Mouse (Mus musculus): ENCODE data around the gene Dpp7. TPM values are rescaled to one million over a fixed set of nuclear protein-coding genes. Genes with fewer than 3 reads are reported as not detected.

Dpp7 gene
- total RNA-seq (2014; fragmentation: Nextera tagmentation) = 15.2 and 34.8 TPM in 2 replicates
- 11.9 and 16.9 TPM in 2 replicates for total RNA-seq (2017)

DNA sequence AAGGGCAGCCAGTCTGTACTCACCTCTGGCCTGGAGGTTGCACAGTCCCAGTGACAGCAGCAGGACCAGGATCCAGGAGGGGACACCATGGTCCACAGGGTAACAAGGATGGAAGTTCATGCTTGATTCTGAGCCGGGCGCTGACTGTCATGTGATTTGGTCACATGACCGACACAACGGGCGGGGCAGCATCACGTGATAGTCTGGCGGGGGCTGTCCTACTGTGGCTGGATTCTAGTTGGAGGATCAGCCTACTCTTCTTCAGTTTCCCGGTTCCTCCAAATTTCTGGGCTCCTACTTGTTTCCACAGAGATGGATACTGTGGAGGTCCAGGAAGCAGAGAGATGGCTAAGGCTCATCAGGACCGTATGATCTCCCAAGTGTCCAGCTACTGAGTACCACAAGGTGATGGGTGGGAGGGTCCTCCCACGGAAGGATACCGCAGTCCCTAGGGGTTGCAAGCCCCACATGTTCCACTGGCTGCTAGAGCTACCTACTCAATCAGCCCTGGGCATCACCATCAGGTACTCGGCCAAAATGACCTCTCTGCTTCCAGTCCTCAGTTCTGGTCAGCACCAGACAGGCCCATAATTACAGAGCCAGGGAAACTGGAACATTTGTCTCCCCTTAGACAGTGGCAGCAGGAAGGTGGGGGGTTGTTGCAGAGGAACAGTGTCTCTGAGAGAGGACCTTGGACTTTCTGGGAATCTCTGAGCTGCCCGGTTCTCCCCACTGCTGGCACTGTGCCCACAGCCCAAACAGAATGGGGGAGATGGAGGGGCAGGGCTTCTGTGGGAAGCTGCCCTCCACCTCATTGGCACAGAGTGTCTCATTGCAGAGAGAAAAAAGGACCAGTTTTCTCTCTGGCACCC lies at the start of gene Dpp7:
Dpp7 (minus strand) TSS at position 152 of the 872 bp plus-strand sequence.
- peak; percentile 36 for ATAC-seq (replicated peaks; ENCODE audit: poor library complexity, severe bottlenecking)

DNA sequence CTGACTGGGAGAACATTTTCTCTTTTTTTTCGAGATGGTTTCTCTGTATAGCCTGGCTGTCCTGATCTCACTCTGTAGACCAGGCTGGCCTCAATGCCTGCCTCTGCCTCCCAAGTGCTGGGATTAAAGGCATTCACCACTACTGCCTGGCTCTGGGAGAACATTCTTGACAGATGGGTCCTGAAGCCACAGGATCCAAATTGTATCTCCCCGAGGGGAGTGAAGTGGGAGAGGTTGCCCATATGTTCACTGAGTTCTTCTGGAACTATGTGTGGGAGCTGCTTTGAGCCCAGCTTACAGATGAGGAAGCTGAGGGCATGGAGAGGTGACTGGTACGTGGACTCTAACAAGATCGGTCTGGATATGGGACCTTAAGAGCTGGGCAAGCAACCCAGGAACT lies 47.8 kb upstream of the Dpp7 start:
- ATAC-seq (replicated peaks; ENCODE audit: poor library complexity, severe bottlenecking) = no peak

DNA sequence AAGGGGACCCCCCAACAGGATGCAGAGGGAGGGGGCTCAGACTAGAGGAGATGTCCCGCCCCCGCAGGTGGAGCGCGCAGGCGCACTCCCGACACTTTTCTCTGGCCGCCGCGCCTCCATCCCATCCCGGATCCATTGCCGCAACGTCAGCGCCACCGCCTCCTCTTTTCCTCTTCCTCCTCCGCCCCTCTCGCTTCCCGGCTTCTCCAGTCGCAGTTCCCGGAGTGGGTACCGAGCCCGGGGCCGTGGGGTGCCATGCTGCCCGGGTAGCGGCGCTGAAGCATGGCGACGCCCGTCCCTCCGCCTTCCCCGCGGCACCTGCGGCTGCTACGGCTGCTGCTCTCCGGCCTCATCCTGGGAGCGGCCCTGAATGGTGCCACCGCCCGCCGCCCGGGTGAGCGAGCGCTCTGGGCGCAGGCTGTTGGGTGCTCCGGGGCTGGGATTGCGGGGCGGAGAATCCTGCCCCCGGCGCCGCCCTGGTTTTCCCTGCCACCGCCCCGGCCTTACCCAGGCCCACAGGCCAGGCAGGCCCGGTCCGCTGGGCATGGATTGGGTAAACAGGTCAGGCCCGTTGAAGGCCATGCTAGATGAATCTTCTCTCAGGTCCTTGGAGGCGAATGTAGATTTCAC lies 46.9 kb upstream of the Dpp7 start:
- peak; percentile 26 for ATAC-seq (replicated peaks; ENCODE audit: poor library complexity, severe bottlenecking)

DNA sequence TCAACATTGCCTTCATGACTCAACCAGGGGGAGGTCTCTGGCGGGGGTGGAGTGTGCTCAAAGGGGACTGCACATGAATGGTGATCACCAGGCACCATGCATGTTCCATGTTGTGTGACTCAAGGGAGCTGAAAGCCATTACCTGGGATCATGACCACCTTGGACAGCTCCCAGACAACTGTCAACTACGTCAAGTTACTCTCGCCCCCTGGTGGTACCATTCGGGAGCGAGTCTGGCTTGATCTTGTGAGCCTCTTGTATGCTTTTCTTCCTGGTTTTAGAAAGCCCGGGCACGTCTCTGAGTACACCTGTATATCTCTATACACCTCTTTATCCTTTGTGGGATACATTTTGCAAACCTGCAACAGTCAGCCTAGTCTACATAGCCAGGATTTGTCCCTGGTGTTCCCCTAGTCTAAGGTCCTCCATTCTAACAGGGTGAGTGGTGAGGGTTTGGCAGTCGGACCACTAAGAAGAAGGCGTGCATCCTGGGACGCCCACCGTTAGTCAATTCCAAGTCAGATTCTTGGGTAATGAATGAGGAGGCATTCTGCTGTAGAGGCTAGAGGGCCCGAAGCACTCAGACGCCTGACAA lies 46.3 kb upstream of the Dpp7 start:
- ATAC-seq (replicated peaks; ENCODE audit: poor library complexity, severe bottlenecking) = peak; percentile 80

DNA sequence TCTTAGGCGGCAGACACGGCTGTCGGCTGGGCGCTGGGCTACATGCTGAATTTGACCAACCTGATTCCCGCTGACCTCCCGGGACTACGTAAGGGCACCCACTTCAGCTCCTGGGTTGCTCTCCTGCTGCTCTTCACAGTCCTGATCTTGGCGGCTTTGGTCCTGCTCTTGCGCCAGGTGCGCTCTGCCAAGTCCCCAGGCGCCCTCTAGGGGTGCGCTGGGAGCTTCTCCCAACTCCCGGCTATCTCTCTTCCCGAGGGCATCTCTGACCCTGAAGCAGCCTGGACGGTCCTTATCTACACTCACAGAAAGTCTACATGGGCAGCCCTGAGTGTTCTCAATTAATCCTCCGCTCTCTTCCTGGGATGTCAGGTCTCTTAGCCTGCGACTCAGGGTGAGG lies 44.6 kb upstream of the Dpp7 start:
- peak; percentile 39 for ATAC-seq (replicated peaks; ENCODE audit: poor library complexity, severe bottlenecking)

DNA sequence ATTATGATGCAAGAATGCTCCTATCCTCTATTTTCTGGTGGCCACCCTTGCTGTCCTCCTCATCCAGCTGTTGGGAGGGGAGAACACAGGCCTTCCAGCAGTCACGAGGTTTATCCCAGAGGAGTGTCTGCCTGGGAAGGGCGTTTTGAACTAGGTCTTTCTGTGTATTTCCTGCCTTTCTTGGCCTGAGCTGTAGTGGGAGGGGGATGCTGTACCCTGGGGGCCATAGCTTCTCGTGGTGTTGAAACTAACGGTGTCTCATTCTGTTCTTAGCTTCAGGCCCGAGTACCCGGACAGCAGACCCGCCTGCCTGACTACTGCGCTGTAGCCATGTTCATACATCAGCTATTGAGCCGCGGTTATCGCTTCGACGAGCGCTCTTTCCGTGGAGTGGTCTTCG lies 44.1 kb upstream of the Dpp7 start:
- ATAC-seq (replicated peaks; ENCODE audit: poor library complexity, severe bottlenecking) = no peak

DNA sequence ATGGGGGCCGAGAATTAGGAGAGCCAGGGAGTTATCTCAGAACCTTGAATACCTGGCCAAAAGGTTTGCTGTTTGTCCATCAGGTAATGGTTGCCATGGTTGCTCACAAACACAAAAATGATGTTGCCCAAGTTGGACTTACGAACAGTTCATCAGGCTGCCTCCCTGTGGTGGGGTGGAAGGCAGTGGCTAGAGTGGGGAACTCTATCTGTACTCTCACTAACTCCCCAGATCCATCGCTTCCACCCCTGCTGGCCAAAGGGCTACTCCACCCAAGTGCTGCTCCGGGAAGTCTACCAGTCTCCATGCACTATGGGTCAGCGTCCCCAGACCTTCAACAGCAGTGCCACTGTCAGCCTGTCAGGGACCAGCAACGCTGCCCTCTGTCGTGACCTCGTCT lies 42.9 kb upstream of the Dpp7 start, which contains the start of gene Npdc1:
Npdc1 (plus strand) TSS at position 301 of the 400 bp plus-strand sequence.
- ATAC-seq (replicated peaks; ENCODE audit: poor library complexity, severe bottlenecking) = no peak

DNA sequence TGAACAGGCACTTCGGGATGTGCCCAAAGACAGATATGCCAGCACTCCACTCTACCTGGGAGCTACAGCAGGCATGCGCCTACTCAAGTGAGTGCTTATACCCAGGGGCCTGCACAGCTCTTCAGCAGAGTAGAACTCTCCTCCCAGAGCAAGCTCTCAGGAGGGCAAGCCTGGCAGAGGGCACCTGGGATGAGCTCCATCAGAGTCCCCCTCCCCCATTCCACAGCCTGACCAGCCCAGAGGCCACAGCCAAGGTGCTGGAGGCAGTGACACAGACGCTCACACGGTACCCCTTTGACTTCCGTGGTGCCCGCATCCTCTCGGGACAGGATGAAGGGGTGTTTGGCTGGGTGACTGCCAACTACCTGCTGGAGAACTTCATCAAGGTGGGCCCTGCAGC lies 41.9 kb upstream of the Dpp7 start:
- no peak for ATAC-seq (replicated peaks; ENCODE audit: poor library complexity, severe bottlenecking)

DNA sequence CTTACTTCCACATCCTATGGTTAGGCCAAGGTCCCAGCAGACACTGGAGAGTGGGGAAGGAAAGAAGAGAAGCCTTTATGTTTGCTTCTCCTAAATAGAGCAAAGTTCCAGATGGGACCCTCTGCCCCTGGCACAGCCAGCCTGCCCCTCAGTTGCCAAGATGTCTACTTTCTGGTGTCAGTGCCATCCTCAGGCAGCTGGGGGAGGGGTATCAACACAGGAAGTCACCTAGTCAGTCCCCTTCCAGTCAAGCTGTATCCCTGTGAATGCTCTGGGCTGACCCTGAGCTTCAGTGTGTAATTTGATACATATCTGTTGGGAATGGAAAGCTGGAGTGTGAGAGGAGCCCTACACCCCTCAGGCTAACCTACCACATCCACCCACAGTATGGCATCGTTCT lies 40.9 kb upstream of the Dpp7 start:
- ATAC-seq (replicated peaks; ENCODE audit: poor library complexity, severe bottlenecking) = no peak

DNA sequence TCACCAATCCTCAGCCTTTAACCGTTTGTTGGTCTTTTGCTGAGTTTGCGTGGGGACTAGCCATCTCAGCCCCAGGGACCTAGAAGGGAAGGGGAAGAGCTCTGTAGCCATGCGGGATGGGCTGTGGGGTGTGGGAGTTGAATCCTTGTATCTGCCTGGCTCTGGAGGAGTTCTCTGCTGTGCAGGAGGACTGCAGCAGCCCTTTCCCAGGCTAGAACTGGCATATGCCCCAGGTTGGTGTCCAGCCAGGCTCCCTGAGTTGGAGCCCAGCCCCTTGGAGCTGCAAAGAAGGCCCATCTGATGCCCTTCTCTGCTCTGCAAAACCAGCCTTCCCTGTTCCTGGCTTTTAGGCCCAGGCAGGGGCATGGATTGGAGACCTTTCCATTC lies 40.4 kb upstream of the Dpp7 start:
- ATAC-seq (replicated peaks; ENCODE audit: poor library complexity, severe bottlenecking) = no peak

DNA sequence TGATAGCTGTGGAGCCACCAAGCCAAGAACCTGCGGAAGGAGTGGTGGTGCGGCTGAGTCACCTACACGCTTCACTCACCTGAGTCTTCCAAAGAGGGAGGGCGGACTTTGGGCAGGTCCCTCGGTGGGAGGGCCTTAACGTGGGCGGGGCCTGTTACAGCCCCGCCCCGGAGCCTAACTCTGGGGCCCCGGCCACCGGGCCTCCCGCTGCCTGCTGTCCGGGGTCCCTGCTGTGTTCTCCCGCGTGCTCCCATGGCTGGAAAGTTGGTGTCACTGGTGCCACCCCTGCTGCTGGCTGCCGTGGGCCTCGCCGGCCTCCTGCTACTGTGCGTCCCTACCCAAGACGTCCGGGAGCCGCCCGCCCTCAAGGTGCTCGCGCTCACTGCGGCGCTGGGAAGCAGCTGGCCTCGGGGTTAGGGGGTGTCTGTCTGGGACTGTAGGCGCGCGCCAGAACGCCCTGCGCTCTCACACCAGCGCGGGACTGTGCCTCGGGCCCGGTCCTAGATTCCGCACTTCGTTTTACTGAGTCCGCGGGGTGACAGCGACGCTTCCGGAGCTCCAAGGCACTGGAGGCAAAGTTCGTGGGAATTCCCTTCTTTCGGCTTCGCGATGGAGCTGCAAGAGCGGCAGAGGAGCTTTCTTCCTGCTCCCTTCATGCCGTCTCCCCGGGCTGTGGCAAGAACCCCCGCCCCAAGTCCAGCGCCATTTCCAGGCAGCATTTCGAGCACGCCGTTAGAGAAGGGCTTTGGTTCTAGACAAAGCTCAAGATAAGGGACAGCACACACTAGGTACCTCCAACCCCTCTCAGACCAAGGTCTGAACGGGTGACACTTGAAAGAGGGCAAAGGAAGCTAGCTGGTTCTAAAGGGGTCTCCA lies 39.8 kb upstream of the Dpp7 start, which contains the start of gene Entpd2:
Entpd2 (plus strand) TSS at position 154 of the 876 bp plus-strand sequence.
- ATAC-seq (replicated peaks; ENCODE audit: poor library complexity, severe bottlenecking) = peak; percentile 40

DNA sequence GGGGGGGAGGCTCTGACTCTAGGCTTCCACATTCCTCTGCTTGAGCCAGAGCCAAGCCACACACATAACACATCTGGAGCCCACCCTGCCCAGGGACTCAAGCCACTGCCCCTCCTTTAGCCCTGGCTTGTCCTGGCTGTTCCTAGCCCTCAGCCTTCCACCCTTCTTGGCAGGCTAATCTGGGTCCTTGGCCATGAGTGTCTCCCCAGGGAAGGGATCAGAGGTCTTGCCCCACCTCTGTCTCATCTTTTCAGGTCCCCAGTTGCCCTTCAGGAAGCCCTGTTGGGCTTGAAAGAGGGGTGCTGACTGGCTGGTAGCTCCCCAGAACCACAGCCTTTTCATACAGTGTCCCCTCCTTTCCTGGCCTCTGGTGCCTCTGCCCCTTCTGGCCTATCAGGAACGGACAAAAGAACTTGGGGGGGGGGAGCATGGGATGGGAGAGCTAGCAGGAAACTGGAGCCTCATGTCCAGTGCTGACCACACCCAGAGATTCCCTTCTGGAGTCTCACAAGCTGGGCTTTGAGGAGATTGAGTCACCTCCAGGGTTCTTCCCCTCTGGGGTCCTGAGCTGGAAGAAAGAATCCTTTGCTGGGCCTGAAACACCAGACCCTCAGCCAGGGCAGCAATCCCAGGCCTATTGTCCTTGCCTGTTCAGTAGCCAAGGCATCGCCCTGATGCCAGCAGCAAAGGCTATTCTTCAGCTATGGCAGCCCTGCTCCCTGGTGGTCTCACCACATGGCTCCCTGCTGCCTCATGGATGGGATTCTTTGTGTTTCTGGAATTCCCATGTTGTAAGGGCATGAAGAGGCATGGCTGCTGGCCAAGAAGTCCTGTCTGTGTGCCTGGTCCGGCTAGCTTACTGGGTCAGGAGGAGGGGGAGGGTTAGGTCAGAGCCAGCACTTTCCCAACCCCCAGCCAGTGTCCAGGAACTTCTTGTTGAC lies 38.4 kb upstream of the Dpp7 start:
- no peak for ATAC-seq (replicated peaks; ENCODE audit: poor library complexity, severe bottlenecking)

DNA sequence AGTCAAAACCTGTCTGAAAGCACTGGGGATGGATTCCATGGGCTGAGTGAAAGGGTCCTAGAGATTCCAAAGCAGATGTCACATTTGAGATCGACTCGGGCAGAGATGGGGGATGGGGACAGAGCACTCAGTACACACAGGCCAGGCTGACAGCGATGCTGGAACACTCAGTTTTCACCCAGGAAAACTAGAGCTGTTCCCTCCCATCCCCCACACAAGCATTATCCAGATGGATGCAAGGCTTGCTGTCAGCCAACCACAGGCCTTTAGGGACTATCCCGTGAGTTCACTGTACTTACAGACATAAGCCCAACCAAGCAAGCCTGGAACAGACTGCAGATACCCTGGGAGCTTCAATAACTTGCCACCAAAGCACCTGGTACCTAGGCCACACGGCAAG lies 35.1 kb upstream of the Dpp7 start:
- no peak for ATAC-seq (replicated peaks; ENCODE audit: poor library complexity, severe bottlenecking)

DNA sequence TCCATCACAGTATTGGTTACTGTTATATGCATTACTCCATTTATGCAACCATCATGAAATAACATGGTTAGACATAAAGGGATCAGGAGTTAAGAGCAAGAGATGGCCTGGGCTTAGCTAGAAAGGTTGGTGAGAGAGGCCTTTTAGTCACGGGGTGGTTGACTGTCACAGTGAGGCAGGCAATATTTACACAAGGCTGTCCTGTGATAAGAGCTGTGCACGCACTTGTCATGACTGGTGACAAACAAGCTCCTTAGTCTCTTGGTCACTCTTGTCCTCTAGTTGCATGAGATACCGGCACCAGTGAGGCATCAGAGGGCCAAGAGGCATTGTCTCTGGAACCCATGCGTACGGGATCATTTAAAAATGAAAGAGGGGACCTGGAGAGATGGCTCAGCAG lies 28.3 kb upstream of the Dpp7 start:
- no peak for ATAC-seq (replicated peaks; ENCODE audit: poor library complexity, severe bottlenecking)

DNA sequence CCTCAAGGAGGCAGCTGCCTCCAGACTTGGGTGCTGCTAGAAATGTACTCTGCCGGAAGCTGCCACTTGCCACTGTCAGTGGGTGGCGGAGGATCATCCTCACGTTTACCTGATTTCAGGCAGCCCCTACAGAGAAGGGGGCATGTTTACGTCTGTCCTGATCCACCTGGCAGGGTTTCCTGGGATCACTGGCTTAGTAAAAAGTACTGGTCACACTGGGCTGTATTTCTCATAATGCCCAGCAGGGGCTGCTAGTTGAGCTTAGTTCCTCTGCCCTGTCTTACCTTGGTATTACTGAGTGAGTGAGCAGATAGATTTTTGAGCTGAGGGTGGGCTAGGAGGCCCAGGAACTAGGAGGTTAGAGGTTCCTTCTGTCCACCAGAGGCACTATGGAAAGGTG lies 20.4 kb upstream of the Dpp7 start:
- no peak for ATAC-seq (replicated peaks; ENCODE audit: poor library complexity, severe bottlenecking)

DNA sequence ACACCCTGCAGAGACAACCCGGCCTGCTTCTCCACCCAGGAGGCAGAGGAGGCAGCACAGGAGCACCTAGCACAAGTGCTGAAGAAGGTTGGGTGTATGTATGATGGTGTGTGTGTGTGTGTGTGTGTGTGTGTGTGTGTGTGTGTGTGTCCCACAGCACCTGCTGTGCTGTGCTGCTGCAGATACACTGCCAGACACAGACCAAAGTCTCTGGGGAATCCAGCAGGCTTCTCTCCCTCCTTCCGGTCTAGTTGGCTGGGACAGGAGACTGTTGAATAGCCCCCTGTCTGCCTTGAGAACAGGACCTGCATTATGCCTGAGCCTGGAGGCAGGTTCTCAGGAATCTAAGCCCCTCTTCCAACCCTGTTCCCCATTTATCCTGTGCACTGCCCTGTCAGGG lies 17.3 kb upstream of the Dpp7 start:
- ATAC-seq (replicated peaks; ENCODE audit: poor library complexity, severe bottlenecking) = no peak

DNA sequence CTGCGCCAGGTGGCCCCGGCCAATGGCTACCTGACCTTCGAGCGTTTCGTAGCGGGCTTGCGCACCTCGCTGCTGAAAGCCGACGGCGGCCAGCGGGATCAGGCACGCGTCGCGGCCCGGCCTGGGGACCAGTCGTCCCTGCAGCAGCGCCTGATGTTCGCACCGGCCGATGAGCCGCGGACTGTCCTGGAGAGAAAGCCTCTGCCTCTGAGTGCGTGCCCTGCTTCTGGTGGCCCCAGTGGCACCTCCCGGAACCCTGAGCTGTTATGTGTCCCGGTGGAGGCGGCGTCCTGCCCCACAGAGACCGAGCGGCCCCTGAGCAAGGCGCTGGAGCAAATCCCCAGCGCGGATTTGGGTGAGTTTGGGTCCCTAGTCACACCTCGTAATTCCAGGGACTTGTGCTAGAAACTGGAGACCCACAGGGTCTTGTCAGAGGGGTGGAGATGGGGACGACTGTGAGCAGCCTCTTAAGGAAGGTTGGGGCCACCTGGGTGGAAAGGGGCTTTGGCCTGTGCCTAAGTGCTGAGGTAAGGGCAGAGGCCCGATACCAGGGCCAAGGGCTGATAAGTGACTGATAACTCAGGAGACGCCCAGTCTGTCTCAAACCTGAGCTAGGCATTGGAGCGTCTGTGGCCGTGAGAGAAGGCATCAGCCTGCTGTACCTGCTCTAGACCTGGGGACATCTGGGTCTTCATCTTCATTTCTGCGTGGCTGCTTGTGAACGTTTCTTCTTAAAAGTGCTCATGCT lies 16.7 kb upstream of the Dpp7 start:
- ATAC-seq (replicated peaks; ENCODE audit: poor library complexity, severe bottlenecking) = 0 out of 2 replicates have a peak, but pooled peaks have one; percentile 2
